Mouse (Mus musculus): ENCODE results near the gene Gm3233. TPM values are rescaled to one million over a fixed set of nuclear protein-coding genes. Genes with fewer than 3 reads are reported as not detected.
"Not testable (repeated sequence)": the region's sequence is repeated elsewhere in the genome, so short reads cannot be mapped to it uniquely, and the experiment has no call there.

Gm3233 gene
- not detected in 2 replicates for polyA plus RNA-seq (2014; fragmentation: Nextera tagmentation; extraction: Ambion mirVana)

DNA sequence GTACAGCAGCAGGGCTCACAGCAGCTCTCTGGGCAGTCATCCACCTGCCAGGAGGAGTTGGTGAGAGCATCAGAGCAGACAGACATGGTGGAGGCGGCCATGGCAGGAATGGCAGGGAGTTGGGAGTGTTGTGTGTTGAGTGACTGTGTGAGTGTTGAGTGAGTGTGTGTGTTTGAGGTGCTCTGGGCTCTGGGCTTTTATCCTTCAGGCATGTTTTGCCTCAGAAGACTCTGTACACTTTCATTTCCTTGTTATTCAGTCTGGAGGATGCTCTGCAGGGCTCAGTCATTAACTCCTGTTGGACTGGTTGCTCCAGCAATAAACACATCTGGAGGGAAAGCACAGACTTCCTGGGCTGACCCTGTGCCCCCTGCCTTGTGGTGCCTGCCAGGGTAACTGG lies at the start of gene Gm3233:
TSS of gene Gm3233 (minus strand) at position 101 of the 400 bp plus-strand sequence.
- H3K27me3 ChIP-seq (ENCODE audit: control insufficient read depth, insufficient read depth, low read length); H3K4me1 ChIP-seq (ENCODE audit: control insufficient read depth, insufficient read depth, low read length); H3K36me3 ChIP-seq (ENCODE audit: control insufficient read depth, insufficient read depth, low read length); H3K9me3 ChIP-seq (ENCODE audit: control insufficient read depth, low read depth, low read length); H3K4me2 ChIP-seq (replicated peaks; ENCODE audit: low read depth, low read length); ATAC-seq (ENCODE audit: insufficient number of reproducible peaks, insufficient read depth, low FRiP score, low read depth); H3K9ac ChIP-seq (replicated peaks; ENCODE audit: low read depth, low read length); H3K27ac ChIP-seq (ENCODE audit: low read length); H3K4me3 ChIP-seq (ENCODE audit: low read depth, low read length): not testable (repeated sequence)
- no CpG with 5 or more reads among the region's 1 CpGs for WGBS

DNA sequence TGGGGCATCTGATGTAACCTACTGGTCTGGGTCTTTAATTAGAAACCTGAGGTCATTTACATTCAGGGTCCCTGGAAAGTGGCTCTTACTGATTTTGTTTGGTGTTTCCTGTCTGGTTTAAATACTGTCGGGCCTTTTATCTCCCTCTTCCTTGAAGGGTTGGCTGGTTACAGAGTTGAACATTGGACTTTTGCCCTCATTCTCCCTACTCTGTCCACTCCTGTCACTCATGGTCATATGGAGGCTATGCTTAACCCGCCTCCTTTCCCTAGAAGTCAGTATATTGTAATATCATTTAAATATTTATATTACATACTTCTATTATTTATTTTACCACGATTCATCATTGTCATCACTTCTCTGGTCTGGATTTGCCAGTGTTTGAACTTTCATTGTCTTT lies 44.6 kb upstream of the Gm3233 start:
- WGBS = 54% methylated on average over 3 of the region's 3 CpGs
- no peak overlapping the region for H3K27ac ChIP-seq (ENCODE audit: low read length)
- H3K4me1 ChIP-seq (ENCODE audit: control insufficient read depth, insufficient read depth, low read length) = no peaks in the 10 kb centered on the region
- H3K9me3 ChIP-seq (ENCODE audit: control insufficient read depth, low read depth, low read length) = no peaks in the 10 kb centered on the region
- no peaks in the 10 kb centered on the region for H3K27me3 ChIP-seq (ENCODE audit: control insufficient read depth, insufficient read depth, low read length)
- no peaks in the 10 kb centered on the region for H3K36me3 ChIP-seq (ENCODE audit: control insufficient read depth, insufficient read depth, low read length)
- no peak overlapping the region for H3K4me3 ChIP-seq (ENCODE audit: low read depth, low read length)
- H3K4me2 ChIP-seq (replicated peaks; ENCODE audit: low read depth, low read length) = no peak overlapping the region
- no peak overlapping the region for H3K9ac ChIP-seq (replicated peaks; ENCODE audit: low read depth, low read length)
- ATAC-seq (ENCODE audit: insufficient number of reproducible peaks, insufficient read depth, low FRiP score, low read depth) = no peak

DNA sequence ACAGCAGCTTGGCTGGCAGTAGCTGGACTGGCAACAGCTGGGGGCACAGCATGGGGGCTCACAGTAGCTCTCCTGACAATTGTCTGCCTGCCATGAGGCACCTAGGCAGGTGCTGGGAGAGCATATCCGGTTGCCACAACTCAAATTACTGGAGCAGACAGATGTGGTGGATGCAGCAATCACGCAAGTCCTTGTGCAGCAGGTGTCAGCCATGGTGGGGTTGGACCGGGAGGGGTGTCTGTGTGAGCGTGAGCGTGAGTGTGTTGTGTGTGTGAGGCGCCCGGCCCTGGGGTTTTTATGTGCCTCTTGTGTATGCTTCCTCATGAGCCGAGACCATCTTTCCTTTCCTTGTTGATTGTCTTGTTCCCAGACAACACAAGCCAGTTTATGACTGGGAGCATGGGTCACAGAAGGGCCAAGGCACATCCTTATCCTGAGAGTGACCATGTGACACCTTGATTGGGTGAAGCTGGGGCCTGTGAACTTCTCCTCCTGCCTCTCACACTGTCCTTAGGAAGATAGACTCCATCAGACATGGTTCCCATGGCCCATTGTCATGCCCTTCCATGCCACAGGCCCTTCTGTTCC lies 39.5 kb upstream of the Gm3233 start, which contains the start of gene Gm19668:
TSS of gene Gm19668 (minus strand) at position 213 of the 588 bp plus-strand sequence.
- Histone ChIP-seq H3K4me1 (ENCODE audit: control insufficient read depth, insufficient read depth, low read length) (no peaks in the 10 kb centered on the region), H3K36me3 (ENCODE audit: control insufficient read depth, insufficient read depth, low read length) (no peaks in the 10 kb centered on the region), H3K27ac (ENCODE audit: low read length) (no peak within 1 kb of the TSS), H3K9me3 (ENCODE audit: control insufficient read depth, low read depth, low read length) (no peaks in the 10 kb centered on the region), H3K9ac (replicated peaks; ENCODE audit: low read depth, low read length) (no peak within 1 kb of the TSS), H3K27me3 (ENCODE audit: control insufficient read depth, insufficient read depth, low read length) (no peaks in the 10 kb centered on the region), H3K4me2 (replicated peaks; ENCODE audit: low read depth, low read length) (no peak within 1 kb of the TSS), H3K4me3 (ENCODE audit: low read depth, low read length) (no peak within 1 kb of the TSS)
- 60% methylated on average over 8 of the region's 8 CpGs for WGBS
- no peak for ATAC-seq (ENCODE audit: insufficient number of reproducible peaks, insufficient read depth, low FRiP score, low read depth)

DNA sequence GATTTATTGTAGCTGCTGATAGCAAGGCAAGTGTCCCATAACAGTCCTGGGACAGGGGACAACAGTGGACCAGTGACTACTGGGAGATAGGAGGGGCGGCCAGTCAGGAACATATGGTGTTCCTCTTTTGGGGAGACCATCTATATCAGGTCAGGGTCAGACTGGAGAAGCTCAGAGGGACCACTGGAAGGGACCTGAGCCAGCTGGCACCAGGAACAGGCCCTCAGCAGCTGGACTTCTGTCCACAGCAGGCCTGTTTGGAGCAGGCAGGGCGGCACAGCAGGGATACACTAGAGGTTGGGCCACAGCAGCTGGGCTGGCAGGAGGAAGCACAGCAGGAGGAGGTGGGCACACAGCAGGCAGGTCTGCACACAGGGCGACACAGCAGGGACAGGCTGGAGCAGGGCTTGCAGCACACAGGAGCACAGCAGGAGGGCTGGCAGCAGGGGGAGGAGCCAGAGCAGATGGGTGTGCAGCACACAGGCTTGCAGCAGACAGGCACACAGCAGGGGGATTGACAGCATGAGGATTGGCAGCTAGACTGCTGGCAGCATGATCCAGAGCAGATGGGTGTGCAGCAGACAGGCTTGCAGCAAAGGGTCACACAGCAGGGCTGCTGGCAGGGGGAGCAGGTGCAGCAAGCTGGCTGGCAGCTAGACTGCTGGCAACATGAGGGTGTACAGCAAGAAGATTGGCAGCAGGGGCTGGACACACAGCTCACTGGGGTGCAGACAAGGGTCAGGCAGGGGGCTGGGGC lies 38.9 kb upstream of the Gm3233 start:
- H3K9ac ChIP-seq (replicated peaks; ENCODE audit: low read depth, low read length); H3K9me3 ChIP-seq (ENCODE audit: control insufficient read depth, low read depth, low read length); H3K4me2 ChIP-seq (replicated peaks; ENCODE audit: low read depth, low read length); H3K36me3 ChIP-seq (ENCODE audit: control insufficient read depth, insufficient read depth, low read length); ATAC-seq (ENCODE audit: insufficient number of reproducible peaks, insufficient read depth, low FRiP score, low read depth); H3K27ac ChIP-seq (ENCODE audit: low read length); H3K27me3 ChIP-seq (ENCODE audit: control insufficient read depth, insufficient read depth, low read length); H3K4me3 ChIP-seq (ENCODE audit: low read depth, low read length); H3K4me1 ChIP-seq (ENCODE audit: control insufficient read depth, insufficient read depth, low read length): not testable (repeated sequence)
- 32% methylated on average over 3 of the region's 3 CpGs for WGBS

DNA sequence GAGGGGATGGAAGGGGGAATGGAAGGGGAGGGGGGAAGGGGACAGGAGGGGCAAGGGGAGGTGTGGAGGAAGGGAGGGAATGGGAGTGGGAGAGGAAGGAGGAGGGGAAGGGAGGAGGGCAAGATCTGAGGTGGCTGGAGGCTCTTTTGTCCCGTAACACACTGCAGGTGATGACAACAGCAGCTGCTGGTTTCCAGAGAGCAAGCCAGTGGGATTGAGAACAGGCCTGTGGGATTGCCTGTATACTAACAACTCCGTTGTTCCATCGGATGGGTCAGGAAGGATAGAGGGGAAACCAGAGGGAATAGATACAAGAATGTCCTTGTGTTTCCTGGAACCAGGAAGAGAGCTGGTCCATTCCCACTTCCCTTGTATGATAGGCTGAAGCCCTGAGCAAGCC lies 38.2 kb upstream of the Gm3233 start:
- WGBS = 21% methylated on average over 3 of the region's 3 CpGs
- H3K27me3 ChIP-seq (ENCODE audit: control insufficient read depth, insufficient read depth, low read length) = no peaks in the 10 kb centered on the region
- no peak overlapping the region for H3K4me2 ChIP-seq (replicated peaks; ENCODE audit: low read depth, low read length)
- no peaks in the 10 kb centered on the region for H3K9me3 ChIP-seq (ENCODE audit: control insufficient read depth, low read depth, low read length)
- H3K36me3 ChIP-seq (ENCODE audit: control insufficient read depth, insufficient read depth, low read length) = no peaks in the 10 kb centered on the region
- ATAC-seq (ENCODE audit: insufficient number of reproducible peaks, insufficient read depth, low FRiP score, low read depth) = no peak
- H3K9ac ChIP-seq (replicated peaks; ENCODE audit: low read depth, low read length) = no peak overlapping the region
- H3K4me3 ChIP-seq (ENCODE audit: low read depth, low read length) = no peak overlapping the region
- no peak overlapping the region for H3K27ac ChIP-seq (ENCODE audit: low read length)
- H3K4me1 ChIP-seq (ENCODE audit: control insufficient read depth, insufficient read depth, low read length) = no peaks in the 10 kb centered on the region

DNA sequence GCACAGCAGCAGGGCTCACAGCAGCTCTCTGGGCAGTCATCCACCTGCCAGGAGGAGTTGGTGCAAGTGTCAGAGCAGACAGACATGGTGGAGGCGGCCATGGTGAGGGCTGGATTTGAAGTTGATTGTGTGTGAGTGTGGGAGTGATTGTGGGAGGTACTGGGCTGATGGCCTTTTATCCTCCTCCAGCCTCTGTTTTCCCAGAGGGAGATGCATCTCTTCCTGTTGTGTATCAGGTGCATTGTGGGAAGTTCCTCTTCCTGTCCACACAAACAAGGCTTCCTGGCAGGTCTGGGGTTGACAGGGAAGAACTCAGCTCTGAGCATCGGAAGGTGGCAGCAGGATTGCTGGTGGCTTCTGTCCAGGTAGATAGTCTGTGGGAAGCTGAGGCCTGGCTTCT lies 35.5 kb upstream of the Gm3233 start, which contains the start of gene Gm9639:
TSS of gene Gm9639 (minus strand) at position 101 of the 400 bp plus-strand sequence.
- Histone ChIP-seq H3K4me1 (ENCODE audit: control insufficient read depth, insufficient read depth, low read length) (no peaks in the 10 kb centered on the region), H3K27me3 (ENCODE audit: control insufficient read depth, insufficient read depth, low read length) (no peaks in the 10 kb centered on the region), H3K4me2 (replicated peaks; ENCODE audit: low read depth, low read length) (no peak within 1 kb of the TSS), H3K36me3 (ENCODE audit: control insufficient read depth, insufficient read depth, low read length) (no peaks in the 10 kb centered on the region), H3K9ac (replicated peaks; ENCODE audit: low read depth, low read length) (no peak within 1 kb of the TSS), H3K4me3 (ENCODE audit: low read depth, low read length) (no peak within 1 kb of the TSS), H3K27ac (ENCODE audit: low read length) (no peak within 1 kb of the TSS), H3K9me3 (ENCODE audit: control insufficient read depth, low read depth, low read length) (no peaks in the 10 kb centered on the region)
- no peak for ATAC-seq (ENCODE audit: insufficient number of reproducible peaks, insufficient read depth, low FRiP score, low read depth)
- WGBS = 63% methylated on average over 2 of the region's 2 CpGs

DNA sequence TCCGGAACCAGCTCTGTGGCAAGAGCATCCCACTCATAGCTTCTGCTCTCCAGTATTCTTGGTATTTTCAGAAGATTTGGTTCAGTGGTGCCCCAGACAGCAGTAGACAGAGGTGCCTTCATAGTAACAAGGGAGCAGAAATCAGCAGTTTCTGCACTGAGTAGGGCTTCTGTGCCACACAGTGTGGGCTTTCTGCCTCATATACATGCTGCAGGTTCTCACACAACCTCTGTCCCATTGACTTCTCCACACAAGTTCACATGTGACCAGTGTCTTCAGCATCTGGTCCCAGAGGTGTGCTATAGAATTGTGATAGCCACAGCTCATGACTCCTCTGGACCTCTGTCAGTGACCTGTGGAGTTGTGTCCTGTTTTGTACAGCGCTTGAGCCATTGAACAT lies 29.1 kb upstream of the Gm3233 start:
- H3K9ac ChIP-seq (replicated peaks; ENCODE audit: low read depth, low read length) = no peak overlapping the region
- 87% methylated on average over 2 of the region's 2 CpGs for WGBS
- no peaks in the 10 kb centered on the region for H3K36me3 ChIP-seq (ENCODE audit: control insufficient read depth, insufficient read depth, low read length)
- H3K4me2 ChIP-seq (replicated peaks; ENCODE audit: low read depth, low read length) = no peak overlapping the region
- no peaks in the 10 kb centered on the region for H3K9me3 ChIP-seq (ENCODE audit: control insufficient read depth, low read depth, low read length)
- no peaks in the 10 kb centered on the region for H3K27me3 ChIP-seq (ENCODE audit: control insufficient read depth, insufficient read depth, low read length)
- no peak overlapping the region for H3K27ac ChIP-seq (ENCODE audit: low read length)
- no peaks in the 10 kb centered on the region for H3K4me1 ChIP-seq (ENCODE audit: control insufficient read depth, insufficient read depth, low read length)
- H3K4me3 ChIP-seq (ENCODE audit: low read depth, low read length) = no peak overlapping the region
- no peak for ATAC-seq (ENCODE audit: insufficient number of reproducible peaks, insufficient read depth, low FRiP score, low read depth)

DNA sequence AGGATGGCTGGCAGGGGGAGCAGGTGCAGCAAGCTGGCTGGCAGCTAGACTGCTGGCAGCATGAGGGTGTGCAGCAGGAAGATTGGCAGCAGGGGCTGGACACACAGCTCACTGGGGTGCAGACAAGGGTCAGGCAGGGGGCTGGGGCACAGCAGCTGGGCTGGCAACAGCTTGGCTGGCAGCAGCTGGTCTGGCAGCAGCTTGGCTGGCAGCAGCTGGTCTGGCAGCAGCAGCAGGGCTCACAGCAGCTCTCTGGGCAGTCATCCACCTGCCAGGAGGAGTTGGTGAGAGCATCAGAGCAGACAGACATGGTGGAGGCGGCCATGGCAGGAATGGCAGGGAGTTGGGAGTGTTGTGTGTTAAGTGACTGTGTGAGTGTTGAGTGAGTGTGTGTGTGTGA lies 28.4 kb upstream of the Gm3233 start, which contains the start of gene Gm7137:
TSS of gene Gm7137 (minus strand) at position 325 of the 400 bp plus-strand sequence.
- ATAC-seq (ENCODE audit: insufficient number of reproducible peaks, insufficient read depth, low FRiP score, low read depth); H3K4me2 ChIP-seq (replicated peaks; ENCODE audit: low read depth, low read length); H3K27me3 ChIP-seq (ENCODE audit: control insufficient read depth, insufficient read depth, low read length); H3K4me1 ChIP-seq (ENCODE audit: control insufficient read depth, insufficient read depth, low read length); H3K9ac ChIP-seq (replicated peaks; ENCODE audit: low read depth, low read length); H3K4me3 ChIP-seq (ENCODE audit: low read depth, low read length); H3K9me3 ChIP-seq (ENCODE audit: control insufficient read depth, low read depth, low read length); H3K27ac ChIP-seq (ENCODE audit: low read length); H3K36me3 ChIP-seq (ENCODE audit: control insufficient read depth, insufficient read depth, low read length): not testable (repeated sequence)
- 71% methylated on average over 1 of the region's 1 CpGs for WGBS

All from stomach, embryonic 14.5 days (tissue).